ENCODE assay signal across 7 mouse cellular contexts in genomic region chr17:22314730-22315226, GRCm38 (mm10). TPM values are rescaled to one million over a fixed set of nuclear protein-coding genes. Genes with fewer than 3 reads are reported as not detected.
DNase-seq lines count a peak whose midpoint lies in the region; ATAC-seq lines count a peak whose summit lies in the region.
"Not testable (repeated sequence)": the region's sequence is repeated elsewhere in the genome, so short reads cannot be mapped to it uniquely, and the experiment has no call there.

Gene CT030661.1 (minus strand): TSS chr17:22314837.

- H3K4me2 ChIP-seq in intestine, embryonic 16.5 days (ENCODE audit: low read depth, low read length): peak within 1 kb of the TSS; percentile 47
- H3K4me2 ChIP-seq in midbrain, embryonic 11.5 days: peak within 1 kb of the TSS; percentile 42; the same call in 1 of the 2 replicates

- peak within 1 kb of the TSS; percentile 83 for H3K27ac ChIP-seq in intestine, embryonic 16.5 days (ENCODE audit: low read length)
- H3K27ac ChIP-seq in midbrain, embryonic 11.5 days (ENCODE audit: low read depth, low read length): peak within 1 kb of the TSS; percentile 63; the same call in 1 of the 2 replicates

- peak within 1 kb of the TSS; percentile 62 for H3K4me3 ChIP-seq in intestine, embryonic 16.5 days (ENCODE audit: low read length)
- H3K4me3 ChIP-seq in midbrain, embryonic 11.5 days (ENCODE audit: low read depth, low read length): peak within 1 kb of the TSS; percentile 50

- peak within 1 kb of the TSS; percentile 77 for H3K9ac ChIP-seq in intestine, embryonic 16.5 days (ENCODE audit: low read depth, low read length)
- H3K9ac ChIP-seq in midbrain, embryonic 11.5 days (ENCODE audit: low read length): peak within 1 kb of the TSS; percentile 64

- H3K4me1 ChIP-seq in intestine, embryonic 16.5 days (ENCODE audit: control insufficient read depth, insufficient read depth, low read length); midbrain, embryonic 11.5 days (ENCODE audit: control insufficient read depth, insufficient read depth, low read length): not testable (repeated sequence)

- DNase-seq in adrenal gland, adult 8-10 months: peak; percentile 90
- peak; percentile 87 for DNase-seq in embryo, embryonic 9.5 days (ENCODE audit: extremely low spot score)
- DNase-seq in gastrocnemius, postnatal 4 days (ENCODE audit: low spot score in 2 of 2): peak; percentile 67 to 90
- DNase-seq in left cerebral cortex, postnatal 36 days (ENCODE audit: low spot score in 2 of 2): peak; percentile 85 to 92
- peak; percentile 99 for DNase-seq in midbrain, embryonic 11.5 days (ENCODE audit: low spot score, missing footprints)
- peak; percentile 96 for DNase-seq in skeletal muscle tissue, adult 2 months (ENCODE audit: low read depth, low spot score)

- H3K9me3 ChIP-seq in intestine, embryonic 16.5 days (ENCODE audit: control insufficient read depth, low read length); midbrain, embryonic 11.5 days (ENCODE audit: control insufficient read depth, low read length): not testable (repeated sequence)

- not testable (repeated sequence) for H3K36me3 ChIP-seq in intestine, embryonic 16.5 days (ENCODE audit: control insufficient read depth, insufficient read depth, low read length); midbrain, embryonic 11.5 days (ENCODE audit: control insufficient read depth, insufficient read depth, low read length)

- peak; percentile 100 for ATAC-seq in intestine, embryonic 16.5 days
- ATAC-seq in midbrain, embryonic 11.5 days (ENCODE audit: low FRiP score): peak; percentile 99

- not testable (repeated sequence) for H3K27me3 ChIP-seq in intestine, embryonic 16.5 days (replicated peaks; ENCODE audit: control insufficient read depth, insufficient read depth, low read length); midbrain, embryonic 11.5 days (ENCODE audit: control insufficient read depth, insufficient read depth, low read length)

- intact Hi-C loops in left cerebral cortex, postnatal 36 days (cut with DNase I): loop anchor here (10.0 kb wide), 1 partner anchor 90 kb away; the partner anchor contains the start of gene Zfp994

- WGBS in intestine, embryonic 16.5 days: 0% methylated on average over 20 of the region's 20 CpGs
- 0% methylated on average over 20 of the region's 20 CpGs for WGBS in midbrain, embryonic 11.5 days

RNA-seq across cellular contexts. Expression of gene CT030661.1, which starts in this region (rescaled TPM):
- total RNA-seq in adrenal gland, adult 8-10 months (2022): 10 to 100 TPM in 3 of 4 experiments, 1 to 10 TPM in 1; 8.4 to 12.8 (median 10.5) TPM
- 1 to 10 TPM; 7.5 to 9.3 TPM for total RNA-seq in gastrocnemius, postnatal 4 days (2021)
- polyA plus RNA-seq in intestine, embryonic 16.5 days (2015; fragmentation: Nextera tagmentation; extraction: Ambion mirVana): 9.2 and 9.6 TPM in 2 replicates
- total RNA-seq in left cerebral cortex, postnatal 36 days (2021): 10 to 100 TPM; 11.4 to 11.7 TPM
- polyA plus RNA-seq in midbrain, embryonic 11.5 days (2014; fragmentation: Nextera tagmentation; extraction: Ambion mirVana): 14.1 and 14.3 TPM in 2 replicates

Comparison
In these comparisons a context has a peak if more than half of its experiments do, and no peak if none do; other contexts are left out.
1. Peak in every context shown above with its lines: DNase-seq, ATAC-seq, H3K4me3 ChIP-seq and H3K27ac ChIP-seq.